Mouse (Mus musculus): ENCODE data around the gene Plcb4. TPM values are rescaled to one million over a fixed set of nuclear protein-coding genes. Genes with fewer than 3 reads are reported as not detected.

Plcb4 gene
- polyA plus RNA-seq, 1 experiment from 2014 or later = 19.4 TPM

- Histone ChIP-seq H3K9me3 (replicated peaks) (no peaks in the 10 kb centered on the region), H3K27me3 (no peaks in the 10 kb centered on the region)
Measured at GRCm38 (mm10) chr2:135834435-135834834, 175.6 kb downstream of the Plcb4 start.

GRCm38 (mm10) chr2:135835911-135836310 lies 177.1 kb downstream of the Plcb4 start:
- H3K9me3 ChIP-seq (replicated peaks) = no peaks in the 10 kb centered on the region
- ATAC-seq = no peak
- no peak overlapping the region for H3K4me2 ChIP-seq
- no peaks in the 10 kb centered on the region for H3K36me3 ChIP-seq (ENCODE audit: poor library complexity, severe bottlenecking)
- H3K9ac ChIP-seq = no peak overlapping the region
- no peak overlapping the region for H3K4me3 ChIP-seq
- H3K4me1 ChIP-seq = no peaks in the 10 kb centered on the region
- no peak overlapping the region for H3K27ac ChIP-seq
- no peaks in the 10 kb centered on the region for H3K27me3 ChIP-seq
- WGBS = 90% methylated on average over 5 of the region's 5 CpGs

More at GRCm38 (mm10) chr2:135834435-135834834, 175.6 kb downstream of the Plcb4 start:
- WGBS = 80% methylated on average over 2 of the region's 2 CpGs
- Histone ChIP-seq H3K36me3 (ENCODE audit: poor library complexity, severe bottlenecking) (no peaks in the 10 kb centered on the region), H3K27ac (no peak overlapping the region), H3K9ac (no peak overlapping the region), H3K4me1 (no peaks in the 10 kb centered on the region), H3K4me3 (no peak overlapping the region), H3K4me2 (no peak overlapping the region)
- no peak for ATAC-seq

DNA sequence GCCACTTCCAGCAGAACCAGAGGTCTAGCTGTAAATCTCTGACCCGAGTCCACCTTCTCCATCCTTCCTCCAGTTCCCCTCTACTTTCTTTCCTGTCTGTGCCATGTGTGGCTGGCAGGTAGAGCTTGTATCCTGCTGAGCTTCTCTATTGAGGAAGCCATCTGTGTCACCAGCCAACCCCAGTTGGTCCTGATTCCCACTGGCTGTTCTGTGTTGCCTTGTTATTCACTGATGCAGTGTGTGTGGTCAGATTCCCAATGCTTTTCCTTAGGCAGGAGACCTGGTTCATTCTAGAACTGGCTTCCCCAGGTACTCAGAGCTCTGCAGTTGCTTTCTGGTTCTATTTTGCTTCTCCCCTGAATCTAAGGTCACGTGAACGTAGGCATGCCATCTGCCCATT lies 177.6 kb downstream of the Plcb4 start:
- 84% methylated on average over 3 of the region's 3 CpGs for WGBS
- Histone ChIP-seq H3K27ac (no peak overlapping the region), H3K4me3 (no peak overlapping the region), H3K9me3 (replicated peaks) (no peaks in the 10 kb centered on the region), H3K9ac (no peak overlapping the region), H3K4me2 (no peak overlapping the region), H3K36me3 (ENCODE audit: poor library complexity, severe bottlenecking) (no peaks in the 10 kb centered on the region), H3K4me1 (no peaks in the 10 kb centered on the region), H3K27me3 (no peaks in the 10 kb centered on the region)
- ATAC-seq = no peak

- Histone ChIP-seq H3K27ac (no peak overlapping the region), H3K4me2 (no peak overlapping the region), H3K27me3 (no peaks in the 10 kb centered on the region), H3K9ac (no peak overlapping the region), H3K9me3 (replicated peaks) (no peaks in the 10 kb centered on the region), H3K4me1 (no peaks in the 10 kb centered on the region), H3K36me3 (ENCODE audit: poor library complexity, severe bottlenecking) (no peaks in the 10 kb centered on the region), H3K4me3 (no peak overlapping the region)
- ATAC-seq = no peak
- 81% methylated on average over 1 of the region's 1 CpGs for WGBS
Measured at GRCm38 (mm10) chr2:135837730-135838129, 178.9 kb downstream of the Plcb4 start.

DNA sequence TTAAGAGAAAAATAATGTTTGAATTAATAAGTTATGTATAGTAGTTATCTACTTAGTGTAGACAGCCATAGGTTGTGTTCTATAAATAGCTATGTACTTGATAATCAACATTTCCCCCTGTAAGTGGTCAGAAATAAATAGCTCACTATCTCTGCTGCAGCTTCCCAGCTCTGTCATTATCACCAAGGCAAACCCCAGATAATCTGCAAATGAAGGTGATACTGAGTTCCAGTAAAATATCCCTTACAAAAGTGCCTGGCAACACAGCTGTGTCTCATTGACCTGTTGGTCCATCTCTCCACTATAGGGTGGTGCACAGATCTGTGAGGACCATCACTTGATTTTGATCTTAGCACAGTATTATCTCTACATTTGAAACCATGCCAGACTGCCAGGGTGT lies 179.3 kb downstream of the Plcb4 start:
- H3K27me3 ChIP-seq = no peaks in the 10 kb centered on the region
- no peaks in the 10 kb centered on the region for H3K4me1 ChIP-seq
- H3K9me3 ChIP-seq (replicated peaks) = no peaks in the 10 kb centered on the region
- no peak overlapping the region for H3K4me3 ChIP-seq
- no peaks in the 10 kb centered on the region for H3K36me3 ChIP-seq (ENCODE audit: poor library complexity, severe bottlenecking)
- no peak overlapping the region for H3K9ac ChIP-seq
- H3K4me2 ChIP-seq = no peak overlapping the region
- H3K27ac ChIP-seq = no peak overlapping the region
- no peak for ATAC-seq

- H3K4me2 ChIP-seq = no peak overlapping the region
- no peak overlapping the region for H3K4me3 ChIP-seq
- no peaks in the 10 kb centered on the region for H3K9me3 ChIP-seq (replicated peaks)
- no peaks in the 10 kb centered on the region for H3K27me3 ChIP-seq
- no peak overlapping the region for H3K27ac ChIP-seq
- H3K9ac ChIP-seq = no peak overlapping the region
- H3K36me3 ChIP-seq (ENCODE audit: poor library complexity, severe bottlenecking) = no peaks in the 10 kb centered on the region
- peak; percentile 58; the same call in 1 of the 2 replicates for ATAC-seq
- no peaks in the 10 kb centered on the region for H3K4me1 ChIP-seq
- 74% methylated on average over 8 of the region's 8 CpGs for WGBS
Measured at GRCm38 (mm10) chr2:135838651-135839286, 180.0 kb downstream of the Plcb4 start.

DNA sequence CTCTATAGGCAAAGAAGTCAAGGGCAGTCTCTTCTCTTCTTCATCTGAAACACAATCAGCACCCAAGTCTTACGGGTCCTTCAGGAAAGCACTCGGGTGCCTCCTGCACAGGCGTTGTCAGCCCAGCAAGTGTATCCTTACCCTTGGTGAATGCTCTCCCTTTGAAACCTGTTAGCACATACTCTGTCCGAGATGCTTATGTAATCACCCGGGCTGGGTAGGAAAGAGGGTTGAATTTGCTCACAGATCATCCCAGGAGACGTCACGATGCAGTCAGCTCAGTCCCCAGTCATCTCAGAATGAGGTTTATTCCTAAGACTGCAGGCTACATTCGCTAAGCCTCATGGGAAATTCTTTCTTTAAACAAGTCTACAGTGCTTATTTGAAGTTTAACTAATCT lies 184.9 kb downstream of the Plcb4 start:
- Histone ChIP-seq H3K4me2 (no peak overlapping the region), H3K36me3 (ENCODE audit: poor library complexity, severe bottlenecking) (no peaks in the 10 kb centered on the region), H3K4me3 (no peak overlapping the region), H3K9ac (no peak overlapping the region), H3K9me3 (replicated peaks) (no peaks in the 10 kb centered on the region), H3K27me3 (no peaks in the 10 kb centered on the region), H3K27ac (no peak overlapping the region), H3K4me1 (no peaks in the 10 kb centered on the region)
- ATAC-seq = no peak
- 86% methylated on average over 8 of the region's 8 CpGs for WGBS

GRCm38 (mm10) chr2:135846903-135847302 lies 188.1 kb downstream of the Plcb4 start:
- no peak for ATAC-seq
- no peaks in the 10 kb centered on the region for H3K4me1 ChIP-seq
- no peaks in the 10 kb centered on the region for H3K27me3 ChIP-seq
- 88% methylated on average over 3 of the region's 3 CpGs for WGBS
- H3K27ac ChIP-seq = no peak overlapping the region
- H3K9me3 ChIP-seq (replicated peaks) = no peaks in the 10 kb centered on the region
- H3K4me2 ChIP-seq = no peak overlapping the region
- no peak overlapping the region for H3K4me3 ChIP-seq
- H3K36me3 ChIP-seq (ENCODE audit: poor library complexity, severe bottlenecking) = no peaks in the 10 kb centered on the region
- no peak overlapping the region for H3K9ac ChIP-seq

DNA sequence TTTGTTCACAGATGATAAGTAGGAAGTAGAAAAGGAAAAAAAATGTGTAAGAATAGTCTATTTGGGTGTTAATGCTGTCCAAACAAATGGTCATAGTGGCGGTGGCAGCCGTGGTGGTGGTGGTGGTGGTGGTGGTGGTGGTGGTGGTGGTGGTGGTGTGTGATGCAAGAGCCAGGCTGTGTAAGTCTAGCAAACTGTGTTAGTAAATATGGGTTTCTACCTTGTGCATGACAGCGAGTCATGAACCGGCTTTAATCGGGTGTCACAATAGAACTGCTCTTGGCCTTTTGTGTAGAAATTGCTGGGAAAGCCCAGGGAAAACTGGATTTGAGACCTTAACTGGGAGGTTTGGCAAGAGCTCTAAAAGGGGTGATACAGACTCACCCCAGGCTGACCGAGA lies 188.9 kb downstream of the Plcb4 start:
- Histone ChIP-seq H3K27me3 (no peaks in the 10 kb centered on the region), H3K9me3 (replicated peaks) (no peaks in the 10 kb centered on the region), H3K27ac (no peak overlapping the region), H3K36me3 (ENCODE audit: poor library complexity, severe bottlenecking) (no peaks in the 10 kb centered on the region), H3K9ac (no peak overlapping the region), H3K4me1 (no peaks in the 10 kb centered on the region), H3K4me3 (no peak overlapping the region), H3K4me2 (no peak overlapping the region)
- no peak for ATAC-seq
- WGBS = 80% methylated on average over 6 of the region's 6 CpGs

DNA sequence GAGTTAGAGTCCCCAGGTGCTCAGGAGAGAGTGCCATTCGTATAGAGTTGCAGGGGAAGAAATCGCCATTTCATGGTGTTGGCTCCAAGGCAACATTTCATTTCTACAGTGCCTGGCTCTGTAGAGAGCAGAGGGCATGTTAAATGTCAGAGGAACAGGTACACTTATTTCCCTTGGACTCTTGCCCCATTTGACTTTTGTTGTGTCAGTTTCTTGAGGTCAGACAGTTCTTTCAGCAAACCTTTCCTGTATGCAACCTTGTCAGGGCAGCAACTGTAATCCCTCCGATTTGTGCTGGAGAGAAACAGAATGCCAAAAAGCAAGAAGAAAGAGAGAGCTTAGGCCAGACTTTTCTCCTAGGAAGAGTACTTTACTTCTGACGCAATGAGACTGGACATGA lies 189.4 kb downstream of the Plcb4 start:
- no peaks in the 10 kb centered on the region for H3K4me1 ChIP-seq
- 86% methylated on average over 4 of the region's 4 CpGs for WGBS
- no peaks in the 10 kb centered on the region for H3K9me3 ChIP-seq (replicated peaks)
- H3K9ac ChIP-seq = no peak overlapping the region
- no peaks in the 10 kb centered on the region for H3K36me3 ChIP-seq (ENCODE audit: poor library complexity, severe bottlenecking)
- no peak overlapping the region for H3K27ac ChIP-seq
- ATAC-seq = no peak
- H3K4me2 ChIP-seq = no peak overlapping the region
- no peak overlapping the region for H3K4me3 ChIP-seq
- H3K27me3 ChIP-seq = no peaks in the 10 kb centered on the region

DNA sequence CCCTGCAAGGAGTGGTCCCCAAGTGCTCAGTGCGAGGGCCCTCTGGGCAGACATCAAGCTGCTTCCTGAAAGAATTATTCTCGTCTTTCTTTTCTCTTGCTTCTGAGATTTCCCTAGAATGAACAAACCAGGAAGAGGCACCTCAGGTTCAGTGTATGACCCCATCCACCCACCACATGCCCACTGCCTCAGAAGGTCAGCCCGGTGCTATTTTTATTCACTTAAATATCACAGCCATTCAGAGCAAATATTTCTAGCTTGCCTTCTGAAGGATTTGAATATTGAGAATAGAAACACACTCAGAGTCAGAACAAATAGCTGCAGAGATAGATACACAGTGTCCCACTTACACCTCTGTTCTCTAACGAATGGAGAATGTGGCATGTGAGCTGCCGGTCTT lies 193.2 kb downstream of the Plcb4 start:
- no peaks in the 10 kb centered on the region for H3K36me3 ChIP-seq (ENCODE audit: poor library complexity, severe bottlenecking)
- H3K9ac ChIP-seq = no peak overlapping the region
- H3K4me2 ChIP-seq = no peak overlapping the region
- H3K9me3 ChIP-seq (replicated peaks) = no peaks in the 10 kb centered on the region
- no peak for ATAC-seq
- 85% methylated on average over 5 of the region's 5 CpGs for WGBS
- no peak overlapping the region for H3K27ac ChIP-seq
- H3K27me3 ChIP-seq = no peaks in the 10 kb centered on the region
- H3K4me3 ChIP-seq = no peak overlapping the region
- peaks cover 13% of the 10 kb centered on the region for H3K4me1 ChIP-seq

DNA sequence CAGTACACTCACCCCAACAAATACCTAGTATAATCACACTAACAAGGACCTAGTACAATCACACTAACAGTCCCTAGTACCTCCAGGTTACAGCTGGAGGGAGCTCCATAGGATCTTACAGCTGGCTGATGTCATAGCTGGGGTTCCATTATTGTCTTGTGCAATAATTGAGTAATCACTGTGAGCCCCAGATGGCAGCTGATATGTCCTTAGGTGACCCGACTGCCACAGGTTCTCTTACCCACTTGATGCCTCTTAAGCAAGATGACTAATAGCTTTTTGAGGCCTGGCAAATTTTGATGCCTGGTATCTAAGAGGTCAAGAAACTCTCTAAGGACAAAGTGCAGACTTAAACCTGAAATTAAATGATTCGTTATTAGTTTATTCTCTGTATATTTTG lies 194.3 kb downstream of the Plcb4 start:
- Histone ChIP-seq H3K27me3 (no peaks in the 10 kb centered on the region), H3K9ac (no peak overlapping the region), H3K4me1 (peaks cover 13% of the 10 kb centered on the region), H3K27ac (no peak overlapping the region), H3K4me2 (no peak overlapping the region), H3K4me3 (no peak overlapping the region), H3K36me3 (ENCODE audit: poor library complexity, severe bottlenecking) (no peaks in the 10 kb centered on the region), H3K9me3 (replicated peaks) (no peaks in the 10 kb centered on the region)
- ATAC-seq = no peak
- 81% methylated on average over 2 of the region's 2 CpGs for WGBS

DNA sequence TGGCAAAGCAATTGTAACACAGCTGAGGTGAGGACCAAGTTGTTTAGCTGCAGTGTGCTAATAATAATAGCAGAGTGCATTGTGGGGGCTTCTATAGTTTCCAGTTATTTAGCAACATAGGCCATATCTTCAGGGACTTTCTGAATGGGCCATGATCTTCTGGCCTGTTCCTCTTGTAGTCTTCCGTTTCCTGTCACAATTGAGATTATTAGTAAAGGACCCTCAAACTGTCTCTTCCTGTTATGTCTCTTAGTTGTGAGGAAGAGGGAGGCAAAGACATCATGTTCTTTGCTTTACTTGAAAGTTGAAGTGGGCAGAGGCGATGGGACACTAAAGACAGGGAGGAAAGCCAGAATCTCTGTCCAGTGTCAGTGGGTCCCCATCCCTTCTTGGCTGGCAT lies 195.2 kb downstream of the Plcb4 start:
- Histone ChIP-seq H3K36me3 (ENCODE audit: poor library complexity, severe bottlenecking) (no peaks in the 10 kb centered on the region), H3K9me3 (replicated peaks) (no peaks in the 10 kb centered on the region)
- 94% methylated on average over 2 of the region's 2 CpGs for WGBS

More for the DNA sequence above, 195.2 kb downstream of the Plcb4 start:
- H3K27me3 ChIP-seq = no peaks in the 10 kb centered on the region
- no peak overlapping the region for H3K4me2 ChIP-seq
- no peak overlapping the region for H3K4me3 ChIP-seq
- H3K9ac ChIP-seq = no peak overlapping the region
- peaks cover 13% of the 10 kb centered on the region for H3K4me1 ChIP-seq
- no peak for ATAC-seq
- no peak overlapping the region for H3K27ac ChIP-seq

Data from forebrain, embryonic 13.5 days (tissue).